Mouse (Mus musculus) heart, embryonic 16.5 days (tissue): ENCODE measurements around the gene Nfs1. TPM values are rescaled to one million over a fixed set of nuclear protein-coding genes. Genes with fewer than 3 reads are reported as not detected.
A peak's percentile ranks its signal among the peaks of the same experiment; 100 is the strongest.

Experiments used
- ATAC-seq: fragments of 200-750 bp; cut with Nextera tagmentation; replicated peaks from 2 replicates; pipeline ENCODE4 v1.8.0; 2017; ENCODE audit warnings: moderate number of reproducible peaks; ENCODE audit not compliant: insufficient read depth, low FRiP score; ENCODE audit errors: extremely low read depth
- H3K27ac ChIP-seq: fragments of 300-500 bp; sonication (generic); 2 replicates; pipeline ENCODE4 v1.5.1; 2014; ENCODE audit warnings: mild to moderate bottlenecking, low read length, control low read depth, moderate library complexity
- H3K27me3 ChIP-seq: fragments of 300-500 bp; sonication (generic); 2 replicates; pipeline ENCODE4 v1.6.1; 2014; ENCODE audit warnings: low read length, mixed read lengths; ENCODE audit not compliant: control insufficient read depth, insufficient read depth
- H3K36me3 ChIP-seq: fragments of 300-500 bp; sonication (generic); 2 replicates; pipeline ENCODE4 v1.6.1; 2014; ENCODE audit not compliant: control insufficient read depth, insufficient read depth
- H3K4me1 ChIP-seq: fragments of 300-500 bp; sonication (generic); 2 replicates; pipeline ENCODE4 v1.6.1; 2014; ENCODE audit warnings: low read length, mixed read lengths; ENCODE audit not compliant: control insufficient read depth, insufficient read depth
- H3K4me2 ChIP-seq: fragments of 300-500 bp; sonication (generic); 2 replicates; pipeline ENCODE4 v1.6.1; 2014; ENCODE audit warnings: low read depth, mild to moderate bottlenecking, control low read depth, low read length
- H3K4me3 ChIP-seq: fragments of 300-500 bp; sonication (generic); 2 replicates; pipeline ENCODE4 v1.5.1; 2014; ENCODE audit warnings: mild to moderate bottlenecking, control low read depth, low read length
- H3K9ac ChIP-seq: fragments of 300-500 bp; sonication (generic); 2 replicates; pipeline ENCODE4 v1.6.1; 2014; ENCODE audit warnings: low read length, control low read depth
- H3K9me3 ChIP-seq: fragments of 300-500 bp; sonication (generic); replicated peaks from 2 replicates; pipeline ENCODE4 v1.6.1; 2016; ENCODE audit warnings: low read length; ENCODE audit not compliant: control insufficient read depth
- WGBS: fragments of 180-500 bp; shearing (Covaris S2); extraction: QIAGEN DNeasy Blood & Tissue Kit; methylation state at CpG from one replicate; pipeline ENCODE4 v1.1.7; 2014; 5-methylcytosine and 5-hydroxymethylcytosine counted together
- polyA plus RNA-seq: library from polyadenylated mRNA; unstranded; fragments of >200 nt; fragmentation: Nextera tagmentation; extraction: Ambion mirVana; gene quantifications from 2 replicates; pipeline ENCODE4 v1.2.1, GENCODE M21; 2015

The Nfs1 gene
- polyA plus RNA-seq, 1 experiment from 2014 or later, result 75.0 TPM

DNA sequence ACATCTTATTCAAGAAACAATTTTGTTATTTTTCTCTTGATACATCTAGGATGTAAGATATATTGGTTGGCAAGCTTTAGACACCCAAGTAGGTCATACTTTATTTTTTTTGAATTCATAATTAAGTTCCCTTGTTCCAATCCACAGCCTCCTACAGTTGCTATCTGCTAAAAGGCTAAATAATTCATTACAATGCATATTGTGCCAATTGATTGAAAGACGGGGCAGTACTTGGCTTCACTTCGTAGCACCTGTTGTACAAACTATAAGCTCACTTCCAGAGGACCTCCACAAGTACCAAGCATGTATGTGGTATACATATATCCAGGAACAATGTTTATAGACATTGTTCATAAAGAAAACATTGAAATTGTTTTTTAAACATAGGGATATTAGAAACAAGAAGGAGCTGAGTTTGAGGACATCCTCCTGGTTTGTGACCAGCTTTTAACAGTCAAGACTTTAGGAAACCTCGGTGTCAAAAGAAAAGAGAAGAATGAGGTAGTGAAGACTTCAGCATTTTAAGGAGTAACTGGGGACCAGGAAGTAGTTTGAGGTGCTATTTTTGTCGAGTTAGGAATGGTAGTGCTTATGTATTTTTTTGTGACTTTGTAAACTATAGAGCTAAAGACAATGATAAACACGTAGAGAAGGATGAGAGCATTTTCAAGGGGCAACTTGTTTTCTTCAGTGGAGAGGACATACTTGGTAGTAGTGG lies 2.4 kb upstream of the Nfs1 start:
- Histone ChIP-seq H3K9me3 (no peaks in the 10 kb centered on the region), H3K27me3 (no peaks in the 10 kb centered on the region), H3K4me1 (peaks cover 9% of the 10 kb centered on the region; the same call in 1 of the 2 replicates), H3K4me3 (no peak overlapping the region), H3K4me2 (no peak overlapping the region), H3K27ac (no peak overlapping the region), H3K36me3 (peaks cover 18% of the 10 kb centered on the region), H3K9ac (no peak overlapping the region)
- ATAC-seq, result no peak
- 62% methylated on average over 5 of the region's 5 CpGs for WGBS

- Histone ChIP-seq H3K9me3 (no peaks in the 10 kb centered on the region), H3K27ac (no peak overlapping the region), H3K27me3 (no peaks in the 10 kb centered on the region), H3K4me2 (peak overlapping the region; percentile 73), H3K9ac (no peak overlapping the region), H3K4me3 (no peak overlapping the region), H3K36me3 (peaks cover 18% of the 10 kb centered on the region), H3K4me1 (peaks cover 9% of the 10 kb centered on the region; the same call in 1 of the 2 replicates)
- no peak for ATAC-seq
- 61% methylated on average over 11 of the region's 11 CpGs for WGBS
Observed at GRCm38 (mm10) chr2:156145486-156146130, 1.6 kb upstream of the Nfs1 start.

GRCm38 (mm10) chr2:156143367-156143766 lies 619 bp downstream of the Nfs1 start:
- H3K4me2 ChIP-seq, result peak overlapping the region; percentile 73
- peak overlapping the region; percentile 87 for H3K4me3 ChIP-seq
- WGBS, result under 1% methylated on average over 16 of the region's 16 CpGs
- H3K9ac ChIP-seq, result peak overlapping the region; percentile 94
- no peaks in the 10 kb centered on the region for H3K9me3 ChIP-seq
- H3K27ac ChIP-seq, result peak overlapping the region; percentile 96
- peaks cover 9% of the 10 kb centered on the region; the same call in 1 of the 2 replicates for H3K4me1 ChIP-seq
- ATAC-seq, result no peak
- no peaks in the 10 kb centered on the region for H3K27me3 ChIP-seq
- H3K36me3 ChIP-seq, result peaks cover 9% of the 10 kb centered on the region

- peaks cover 9% of the 10 kb centered on the region; the same call in 1 of the 2 replicates for H3K4me1 ChIP-seq
- peaks cover 6% of the 10 kb centered on the region; the same call in 1 of the 2 replicates for H3K36me3 ChIP-seq
- no peak for ATAC-seq
- no peaks in the 10 kb centered on the region for H3K9me3 ChIP-seq
- H3K9ac ChIP-seq, result peak overlapping the region; percentile 94
- H3K4me3 ChIP-seq, result peak overlapping the region; percentile 87
- H3K4me2 ChIP-seq, result peak overlapping the region; percentile 73
- H3K27ac ChIP-seq, result peak overlapping the region; percentile 96
- WGBS, result 71% methylated on average over 2 of the region's 2 CpGs
- H3K27me3 ChIP-seq, result no peaks in the 10 kb centered on the region
Observed at GRCm38 (mm10) chr2:156142820-156143219, 1.2 kb downstream of the Nfs1 start.

GRCm38 (mm10) chr2:156135695-156136094 lies 8.3 kb downstream of the Nfs1 start:
- H3K27ac ChIP-seq, result no peak overlapping the region
- H3K4me2 ChIP-seq, result no peak overlapping the region
- H3K9me3 ChIP-seq, result no peaks in the 10 kb centered on the region
- H3K9ac ChIP-seq, result no peak overlapping the region
- no peak overlapping the region for H3K4me3 ChIP-seq
- no peaks in the 10 kb centered on the region for H3K27me3 ChIP-seq
- no peaks in the 10 kb centered on the region for H3K4me1 ChIP-seq
- peaks cover 9% of the 10 kb centered on the region for H3K36me3 ChIP-seq
- 89% methylated on average over 6 of the region's 6 CpGs for WGBS
- no peak for ATAC-seq

GRCm38 (mm10) chr2:156134161-156134560 lies 9.8 kb downstream of the Nfs1 start:
- no peak for ATAC-seq
- WGBS, result 73% methylated on average over 5 of the region's 5 CpGs
- Histone ChIP-seq H3K4me1 (no peaks in the 10 kb centered on the region), H3K4me3 (no peak overlapping the region), H3K27ac (no peak overlapping the region), H3K9ac (no peak overlapping the region), H3K27me3 (no peaks in the 10 kb centered on the region), H3K9me3 (no peaks in the 10 kb centered on the region), H3K36me3 (peaks cover 9% of the 10 kb centered on the region), H3K4me2 (no peak overlapping the region)

GRCm38 (mm10) chr2:156126992-156127391 lies 17.0 kb downstream of the Nfs1 start, which contains the start of gene Gm28036:
TSS of gene Gm28036 (minus strand) at chr2:156127092.
- H3K27ac ChIP-seq, result no peak within 1 kb of the TSS
- no peak for ATAC-seq
- H3K4me2 ChIP-seq, result no peak within 1 kb of the TSS
- no peak within 1 kb of the TSS for H3K9ac ChIP-seq
- H3K4me1 ChIP-seq, result no peaks in the 10 kb centered on the region
- no peaks in the 10 kb centered on the region for H3K9me3 ChIP-seq
- 92% methylated on average over 5 of the region's 5 CpGs for WGBS
- peaks cover 16% of the 10 kb centered on the region for H3K36me3 ChIP-seq
- H3K4me3 ChIP-seq, result no peak within 1 kb of the TSS
- H3K27me3 ChIP-seq, result no peaks in the 10 kb centered on the region

DNA sequence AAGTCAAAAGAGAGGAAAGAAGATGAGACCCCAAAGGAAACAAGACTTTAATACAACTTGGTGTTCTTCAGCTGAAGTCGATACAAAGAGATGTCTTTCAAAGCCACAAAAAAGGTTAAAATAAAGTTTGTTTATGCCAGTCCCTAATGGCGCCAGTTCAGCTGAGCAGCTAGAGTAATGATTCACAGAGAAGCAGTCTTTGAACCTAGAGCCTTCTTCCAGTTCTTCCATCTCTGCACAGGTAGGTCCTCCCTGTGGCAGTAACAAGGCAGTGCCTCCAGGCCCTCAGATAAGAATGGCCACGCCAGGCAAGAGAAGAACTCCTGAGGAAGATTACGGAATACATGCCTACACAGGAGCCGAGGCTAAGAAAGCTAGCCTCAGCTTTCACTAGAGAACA lies 20.3 kb downstream of the Nfs1 start:
- Histone ChIP-seq H3K36me3 (peaks cover 11% of the 10 kb centered on the region; the same call in 1 of the 2 replicates), H3K4me1 (no peaks in the 10 kb centered on the region), H3K9ac (no peak overlapping the region), H3K4me2 (no peak overlapping the region), H3K27ac (no peak overlapping the region), H3K4me3 (no peak overlapping the region), H3K9me3 (peaks cover 3% of the 10 kb centered on the region), H3K27me3 (no peaks in the 10 kb centered on the region)
- no peak for ATAC-seq
- 86% methylated on average over 5 of the region's 5 CpGs for WGBS

- peaks cover 3% of the 10 kb centered on the region for H3K9me3 ChIP-seq
- no peaks in the 10 kb centered on the region for H3K4me1 ChIP-seq
- no peaks in the 10 kb centered on the region for H3K27me3 ChIP-seq
- no peak overlapping the region for H3K9ac ChIP-seq
- no peak overlapping the region for H3K4me3 ChIP-seq
- H3K4me2 ChIP-seq, result no peak overlapping the region
- H3K27ac ChIP-seq, result no peak overlapping the region
- peaks cover 8% of the 10 kb centered on the region; the same call in 1 of the 2 replicates for H3K36me3 ChIP-seq
- ATAC-seq, result no peak
Observed at GRCm38 (mm10) chr2:156119566-156119965, 24.4 kb downstream of the Nfs1 start.
